Mouse (Mus musculus): ENCODE measurements around the gene Fam216a. TPM values are rescaled to one million over a fixed set of nuclear protein-coding genes. Genes with fewer than 3 reads are reported as not detected.
"Not testable (repeated sequence)": the region's sequence is repeated elsewhere in the genome, so short reads cannot be mapped to it uniquely, and the experiment has no call there.

Gene Fam216a
- polyA plus RNA-seq, 1 experiment from 2014 or later: 55.5 TPM

DNA sequence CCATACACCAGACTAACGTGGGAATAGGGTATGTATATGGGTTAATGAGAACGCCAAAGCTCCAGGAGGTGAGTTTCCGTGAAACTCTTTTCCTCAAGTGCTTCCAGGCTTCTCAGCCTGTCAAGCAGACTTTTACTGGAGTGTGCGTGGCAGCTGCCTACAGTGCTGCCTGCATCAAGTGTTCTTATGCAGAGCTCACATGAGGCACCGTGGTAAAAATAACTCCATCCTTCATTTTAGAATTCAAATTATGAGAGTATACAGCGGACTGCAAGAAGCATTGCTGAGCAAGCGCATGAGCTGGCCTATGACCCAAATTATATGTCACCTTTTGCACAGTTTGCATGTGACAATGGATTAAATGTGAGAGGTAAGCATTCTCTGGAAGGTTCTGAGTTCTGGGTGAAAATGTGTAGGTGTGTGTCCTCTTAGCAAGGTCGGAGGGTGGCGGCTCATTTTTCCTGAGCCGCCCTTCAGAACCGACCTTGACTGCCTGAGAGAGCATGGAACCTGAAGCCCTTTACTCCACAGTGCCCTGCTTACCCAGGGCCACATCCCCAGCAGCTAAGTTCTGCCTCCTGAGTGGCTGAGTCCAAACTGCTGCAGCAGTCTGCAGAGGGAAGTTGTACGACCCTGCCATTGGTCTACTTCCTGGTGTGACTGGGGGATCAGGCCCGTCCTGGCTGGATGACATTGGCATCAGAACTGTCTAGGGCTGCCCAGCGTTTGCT is 52.5 kb downstream of the Fam216a start:
- H3K27me3 ChIP-seq (replicated peaks): no peaks in the 10 kb centered on the region
- peak overlapping the region; percentile 96 for H3K27ac ChIP-seq (replicated peaks)
- peak overlapping the region; percentile 8; the same call in 1 of the 2 replicates for H3K4me3 ChIP-seq
- 0 out of 2 replicates have a peak, but pooled peaks have one; percentile 20 for ATAC-seq (ENCODE audit: extremely low read depth, insufficient number of reproducible peaks, low FRiP score, low TSS enrichment)
- H3K36me3 ChIP-seq: peaks cover 43% of the 10 kb centered on the region
- H3K4me1 ChIP-seq: peaks cover 57% of the 10 kb centered on the region
- H3K4me2 ChIP-seq: peak overlapping the region; percentile 25
- WGBS: 54% methylated on average over 14 of the region's 14 CpGs
- H3K9ac ChIP-seq: peak overlapping the region; percentile 64
- H3K9me3 ChIP-seq: no peaks in the 10 kb centered on the region

- Histone ChIP-seq H3K27ac (replicated peaks) (peak overlapping the region; percentile 96), H3K4me2 (peak overlapping the region; percentile 25), H3K4me1 (peaks cover 64% of the 10 kb centered on the region), H3K36me3 (peaks cover 39% of the 10 kb centered on the region), H3K9ac (peak overlapping the region; percentile 64)
- not testable (repeated sequence) for H3K27me3 ChIP-seq (replicated peaks); H3K9me3 ChIP-seq; H3K4me3 ChIP-seq; ATAC-seq (ENCODE audit: extremely low read depth, insufficient number of reproducible peaks, low FRiP score, low TSS enrichment)
- WGBS: 72% methylated on average over 3 of the region's 3 CpGs
Measured at GRCm38 (mm10) chr5:122318976-122319375, 53.2 kb downstream of the Fam216a start.

DNA sequence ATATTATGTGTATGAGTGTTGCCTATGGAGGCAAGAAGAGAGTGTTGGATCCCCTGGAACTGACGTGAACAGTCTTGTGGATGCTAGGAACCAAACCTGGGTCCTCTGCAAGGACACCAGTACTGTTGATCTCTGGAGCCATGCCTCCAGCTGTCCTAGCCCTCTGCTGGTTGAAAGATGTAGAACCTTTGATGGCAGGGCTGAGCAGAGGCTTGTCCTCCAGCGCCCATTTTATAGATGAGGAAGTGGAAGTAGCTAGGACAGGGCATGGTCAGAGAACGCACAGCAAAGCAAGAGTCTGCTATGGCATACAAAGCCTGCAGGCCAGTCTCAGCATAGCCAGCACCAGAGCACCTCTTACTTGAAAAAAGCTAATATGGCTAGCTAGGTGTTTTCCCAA is 54.1 kb downstream of the Fam216a start:
- 75% methylated on average over 3 of the region's 3 CpGs for WGBS
- Histone ChIP-seq H3K4me3 (no peak overlapping the region), H3K27ac (replicated peaks) (peak overlapping the region; percentile 96; the same call in 1 of the 2 replicates), H3K9ac (no peak overlapping the region), H3K4me2 (no peak overlapping the region), H3K27me3 (replicated peaks) (no peaks in the 10 kb centered on the region), H3K9me3 (no peaks in the 10 kb centered on the region), H3K36me3 (peaks cover 46% of the 10 kb centered on the region), H3K4me1 (peaks cover 69% of the 10 kb centered on the region)
- ATAC-seq (ENCODE audit: extremely low read depth, insufficient number of reproducible peaks, low FRiP score, low TSS enrichment): no peak

DNA sequence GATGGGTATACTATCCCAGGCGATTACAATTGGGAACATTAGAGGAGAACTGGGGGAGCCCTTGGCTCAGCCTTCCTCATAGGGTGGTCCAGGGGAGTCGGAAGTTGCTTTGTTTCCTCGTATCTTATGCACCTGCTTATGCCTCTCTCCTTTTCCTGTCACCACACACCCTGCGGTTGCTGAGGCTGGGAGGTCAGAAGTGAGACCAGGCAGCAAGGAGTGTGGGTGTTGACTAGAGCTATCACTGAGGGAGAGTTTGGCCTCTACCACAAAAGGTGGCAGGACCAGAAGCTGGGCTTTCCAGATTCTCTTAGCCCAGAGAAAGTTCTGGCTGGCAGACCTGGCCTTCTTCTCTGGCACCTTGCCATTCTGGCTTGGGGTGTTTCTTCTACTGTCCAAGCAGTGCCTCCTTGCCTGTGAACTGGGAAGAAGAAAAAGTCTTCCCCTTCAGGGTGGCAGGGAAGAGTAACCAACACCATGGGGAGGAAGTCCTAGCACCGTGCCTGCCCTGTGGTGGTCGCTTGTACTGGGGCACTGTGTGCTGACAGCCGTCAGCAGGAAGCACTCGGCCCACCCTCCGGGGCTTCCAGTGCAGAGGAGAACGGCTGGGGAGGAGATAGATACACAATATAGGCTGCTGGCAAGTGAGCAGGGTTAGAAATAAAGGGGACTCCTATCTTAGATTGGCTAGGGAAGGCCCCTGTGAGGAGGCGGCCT is 54.7 kb downstream of the Fam216a start:
- Histone ChIP-seq H3K4me1 (peaks cover 71% of the 10 kb centered on the region), H3K27ac (replicated peaks) (0 out of 2 replicates have a peak overlapping the region, but pooled peaks have one; percentile 1), H3K36me3 (peaks cover 43% of the 10 kb centered on the region), H3K27me3 (replicated peaks) (no peaks in the 10 kb centered on the region), H3K9me3 (no peaks in the 10 kb centered on the region), H3K4me3 (no peak overlapping the region), H3K9ac (peak overlapping the region; percentile 35; the same call in 1 of the 2 replicates), H3K4me2 (no peak overlapping the region)
- no peak for ATAC-seq (ENCODE audit: extremely low read depth, insufficient number of reproducible peaks, low FRiP score, low TSS enrichment)
- WGBS: 69% methylated on average over 11 of the region's 11 CpGs

- Histone ChIP-seq H3K4me1 (peaks cover 76% of the 10 kb centered on the region), H3K4me2 (peak overlapping the region; percentile 40), H3K36me3 (peaks cover 42% of the 10 kb centered on the region), H3K27me3 (replicated peaks) (no peaks in the 10 kb centered on the region), H3K4me3 (no peak overlapping the region), H3K27ac (replicated peaks) (peak overlapping the region; percentile 61), H3K9ac (peak overlapping the region; percentile 42; the same call in 1 of the 2 replicates), H3K9me3 (no peaks in the 10 kb centered on the region)
- 0 out of 2 replicates have a peak, but pooled peaks have one; percentile 59 for ATAC-seq (ENCODE audit: extremely low read depth, insufficient number of reproducible peaks, low FRiP score, low TSS enrichment)
- WGBS: 42% methylated on average over 20 of the region's 20 CpGs
Measured at GRCm38 (mm10) chr5:122314966-122315667, 57.0 kb downstream of the Fam216a start.

Other genes with a start within 250 kb of the Fam216a start
- 0.36 TPM in 1 of 2 replicates, not detected in the other for gene Ccdc63, start 231.5 kb downstream of the Fam216a start, polyA plus RNA-seq (2015; fragmentation: Nextera tagmentation; extraction: Ambion mirVana)
- gene Ppp1cc, start 214.1 kb downstream of the Fam216a start, polyA plus RNA-seq (2015; fragmentation: Nextera tagmentation; extraction: Ambion mirVana): 190 and 219 TPM in 2 replicates
- gene Hvcn1, start 165.6 kb downstream of the Fam216a start, polyA plus RNA-seq (2015; fragmentation: Nextera tagmentation; extraction: Ambion mirVana): 1.9 and 2.7 TPM in 2 replicates
- 2.5 and 2.8 TPM in 2 replicates for gene Tctn1, start 107.9 kb downstream of the Fam216a start, polyA plus RNA-seq (2015; fragmentation: Nextera tagmentation; extraction: Ambion mirVana)
- gene Pptc7, start 88.0 kb downstream of the Fam216a start, polyA plus RNA-seq (2015; fragmentation: Nextera tagmentation; extraction: Ambion mirVana): 9.1 and 9.7 TPM in 2 replicates
- 6.2 and 7.5 TPM in 2 replicates for gene Rad9b, start 18.1 kb downstream of the Fam216a start, polyA plus RNA-seq (2015; fragmentation: Nextera tagmentation; extraction: Ambion mirVana)
- 214 and 236 TPM in 2 replicates for gene Vps29, start 18.0 kb downstream of the Fam216a start, polyA plus RNA-seq (2015; fragmentation: Nextera tagmentation; extraction: Ambion mirVana)
- 54.4 and 59.9 TPM in 2 replicates for gene Gpn3, start 488 bp downstream of the Fam216a start, polyA plus RNA-seq (2015; fragmentation: Nextera tagmentation; extraction: Ambion mirVana)
- gene Arpc3, start 19.5 kb upstream of the Fam216a start, polyA plus RNA-seq (2015; fragmentation: Nextera tagmentation; extraction: Ambion mirVana): 99.1 and 114 TPM in 2 replicates
- gene Anapc7, start 49.3 kb upstream of the Fam216a start, polyA plus RNA-seq (2015; fragmentation: Nextera tagmentation; extraction: Ambion mirVana): 35.5 and 36.4 TPM in 2 replicates
- 221 and 227 TPM in 2 replicates for gene Atp2a2, start 129.9 kb upstream of the Fam216a start, polyA plus RNA-seq (2015; fragmentation: Nextera tagmentation; extraction: Ambion mirVana)
- 23.8 and 30.7 TPM in 2 replicates for gene Ift81, start 242.2 kb upstream of the Fam216a start, polyA plus RNA-seq (2015; fragmentation: Nextera tagmentation; extraction: Ambion mirVana)